Mouse (Mus musculus) midbrain, embryonic 10.5 days (tissue): ENCODE measurements around the gene Usp29. TPM values are rescaled to one million over a fixed set of nuclear protein-coding genes. Genes with fewer than 3 reads are reported as not detected.
"Not testable (repeated sequence)": the region's sequence is repeated elsewhere in the genome, so short reads cannot be mapped to it uniquely, and the experiment has no call there.

ENCODE experiments used
- DNase-seq: peaks from one replicate; pipeline ENCODE4 v3.0.0-alpha.2; 2017; ENCODE audit warnings: low spot score
- H3K27ac ChIP-seq: fragments of 300-500 bp; sonication (generic); replicated peaks from 2 replicates; pipeline ENCODE4 v1.5.1; 2016; ENCODE audit warnings: mild to moderate bottlenecking
- H3K27me3 ChIP-seq: fragments of 300-500 bp; sonication (generic); 2 replicates; pipeline ENCODE4 v1.6.1; 2016; ENCODE audit warnings: low read depth, mild to moderate bottlenecking; ENCODE audit not compliant: poor library complexity, severe bottlenecking
- H3K36me3 ChIP-seq: fragments of 300-500 bp; sonication (generic); 2 replicates; pipeline ENCODE4 v1.6.1; 2016; ENCODE audit warnings: mild to moderate bottlenecking, moderate library complexity
- H3K4me1 ChIP-seq: fragments of 300-500 bp; sonication (generic); 2 replicates; pipeline ENCODE4 v1.6.1; 2016
- H3K4me3 ChIP-seq: fragments of 300-500 bp; sonication (generic); 2 replicates; pipeline ENCODE4 v1.5.1; 2016; ENCODE audit warnings: mild to moderate bottlenecking, moderate library complexity
- H3K9me3 ChIP-seq: fragments of 300-500 bp; sonication (generic); replicated peaks from 2 replicates; pipeline ENCODE4 v1.6.1; 2016; ENCODE audit warnings: mild to moderate bottlenecking
- WGBS: fragments of 180-500 bp; shearing (Covaris S2); methylation state at CpG from one replicate; pipeline ENCODE4 v1.1.7; 2016; 5-methylcytosine and 5-hydroxymethylcytosine counted together
- polyA plus RNA-seq: library from polyadenylated mRNA; unstranded; fragments of >200 nt; fragmentation: Nextera tagmentation; extraction: Ambion mirVana; gene quantifications from 2 replicates; pipeline ENCODE4 v1.2.1, GENCODE M21; 2016

Gene Usp29
- polyA plus RNA-seq, 1 experiment from 2014 or later: 7.7 TPM

- not testable (repeated sequence) for H3K36me3 ChIP-seq, H3K4me1 ChIP-seq, H3K9me3 ChIP-seq, H3K27me3 ChIP-seq, DNase-seq, H3K4me3 ChIP-seq, H3K27ac ChIP-seq
- WGBS: 34% methylated on average over 4 of the region's 4 CpGs
Observed at GRCm38 (mm10) chr7:6897021-6897420, 166.6 kb downstream of the Usp29 start.

GRCm38 (mm10) chr7:6900672-6901071 lies 170.3 kb downstream of the Usp29 start:
- H3K4me1 ChIP-seq: no peaks in the 10 kb centered on the region
- 91% methylated on average over 7 of the region's 7 CpGs for WGBS
- no peaks in the 10 kb centered on the region for H3K9me3 ChIP-seq
- no peaks in the 10 kb centered on the region for H3K27me3 ChIP-seq
- H3K4me3 ChIP-seq: no peak overlapping the region
- H3K36me3 ChIP-seq: no peaks in the 10 kb centered on the region
- H3K27ac ChIP-seq: no peak overlapping the region
- no peak for DNase-seq

DNA sequence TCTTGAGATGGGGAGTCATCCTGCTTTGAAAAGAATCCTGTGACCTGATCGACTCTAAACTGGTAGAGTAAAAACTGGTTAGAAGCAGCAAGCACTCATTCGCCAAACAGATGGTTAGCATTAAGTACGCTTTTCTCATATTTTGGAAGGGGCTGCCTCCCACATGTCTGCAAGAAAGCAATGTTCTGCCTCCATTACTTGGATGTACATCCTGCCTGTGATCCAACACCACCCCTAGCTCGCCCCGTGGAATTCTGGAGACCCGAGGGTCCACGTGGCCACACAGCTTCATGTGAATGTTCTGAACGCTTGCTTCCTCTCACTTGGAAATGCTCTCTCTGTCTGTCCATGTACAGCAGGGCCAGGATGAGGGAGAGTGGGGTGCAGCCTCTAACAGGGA lies 173.1 kb downstream of the Usp29 start:
- H3K27ac ChIP-seq: no peak overlapping the region
- H3K36me3 ChIP-seq: no peaks in the 10 kb centered on the region
- H3K27me3 ChIP-seq: no peaks in the 10 kb centered on the region
- 86% methylated on average over 8 of the region's 8 CpGs for WGBS
- no peaks in the 10 kb centered on the region for H3K4me1 ChIP-seq
- H3K9me3 ChIP-seq: no peaks in the 10 kb centered on the region
- no peak for DNase-seq
- no peak overlapping the region for H3K4me3 ChIP-seq

- H3K9me3 ChIP-seq: no peaks in the 10 kb centered on the region
- no peaks in the 10 kb centered on the region for H3K36me3 ChIP-seq
- H3K27me3 ChIP-seq: no peaks in the 10 kb centered on the region
- no peak overlapping the region for H3K4me3 ChIP-seq
- DNase-seq: no peak
- peaks cover 28% of the 10 kb centered on the region for H3K4me1 ChIP-seq
- WGBS: 74% methylated on average over 7 of the region's 7 CpGs
- H3K27ac ChIP-seq: no peak overlapping the region
Observed at GRCm38 (mm10) chr7:6910527-6910926, 180.1 kb downstream of the Usp29 start.

GRCm38 (mm10) chr7:6911731-6912130 lies 181.4 kb downstream of the Usp29 start:
- Histone ChIP-seq H3K4me3 (no peak overlapping the region), H3K9me3 (no peaks in the 10 kb centered on the region), H3K4me1 (peaks cover 28% of the 10 kb centered on the region), H3K27me3 (no peaks in the 10 kb centered on the region), H3K36me3 (no peaks in the 10 kb centered on the region), H3K27ac (no peak overlapping the region)
- WGBS: 77% methylated on average over 5 of the region's 5 CpGs
- DNase-seq: no peak

DNA sequence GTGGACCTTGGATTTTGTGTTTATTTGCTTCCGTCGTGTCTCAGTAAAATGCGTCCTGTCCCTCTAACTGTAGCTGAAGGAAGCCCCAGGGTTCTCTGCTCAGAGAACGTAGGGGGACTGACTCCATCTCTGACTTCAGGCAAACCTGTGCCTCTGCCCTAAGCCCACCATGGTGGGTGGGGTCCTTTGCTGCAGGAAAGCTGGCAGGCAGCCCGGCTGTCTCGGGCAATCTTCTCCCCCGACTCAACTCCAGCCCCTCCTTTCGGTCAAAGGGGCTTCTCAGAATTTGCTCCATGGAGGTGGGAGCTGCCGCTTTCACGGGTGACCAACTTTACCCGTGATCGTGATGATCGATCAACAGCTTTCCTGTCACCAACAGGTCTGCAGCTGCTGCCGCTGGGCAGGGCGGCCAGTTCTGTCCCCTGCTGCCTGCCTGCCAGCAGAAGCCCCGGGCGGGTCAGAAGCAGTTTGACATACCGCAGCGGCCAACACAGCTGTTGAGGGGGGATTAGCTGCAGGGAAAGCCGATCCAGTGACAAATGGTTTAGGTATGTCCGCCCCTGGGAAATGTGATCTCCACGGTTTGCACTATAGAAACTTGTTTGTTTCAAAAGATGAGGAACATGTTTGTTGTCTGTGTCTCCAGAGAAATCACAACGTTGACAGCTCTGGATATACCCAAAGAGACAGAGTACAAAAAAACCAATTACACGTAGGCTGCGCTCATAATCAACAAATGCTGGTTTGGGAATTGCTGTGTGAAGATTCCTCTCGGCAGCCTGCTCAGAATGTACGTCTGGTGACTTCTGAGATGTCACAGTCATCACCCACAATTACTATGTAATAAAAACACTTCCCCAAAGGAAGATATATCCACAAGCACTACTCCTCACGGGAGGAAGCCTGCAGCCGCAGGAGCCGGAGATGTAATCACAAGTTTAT lies 183.3 kb downstream of the Usp29 start:
- H3K36me3 ChIP-seq: no peaks in the 10 kb centered on the region
- peak; percentile 82 for DNase-seq
- H3K4me3 ChIP-seq: peak overlapping the region; percentile 54
- peaks cover 44% of the 10 kb centered on the region for H3K4me1 ChIP-seq
- H3K27ac ChIP-seq: peak overlapping the region; percentile 82
- no peaks in the 10 kb centered on the region for H3K27me3 ChIP-seq
- H3K9me3 ChIP-seq: no peaks in the 10 kb centered on the region
- 21% methylated on average over 30 of the region's 30 CpGs for WGBS

DNA sequence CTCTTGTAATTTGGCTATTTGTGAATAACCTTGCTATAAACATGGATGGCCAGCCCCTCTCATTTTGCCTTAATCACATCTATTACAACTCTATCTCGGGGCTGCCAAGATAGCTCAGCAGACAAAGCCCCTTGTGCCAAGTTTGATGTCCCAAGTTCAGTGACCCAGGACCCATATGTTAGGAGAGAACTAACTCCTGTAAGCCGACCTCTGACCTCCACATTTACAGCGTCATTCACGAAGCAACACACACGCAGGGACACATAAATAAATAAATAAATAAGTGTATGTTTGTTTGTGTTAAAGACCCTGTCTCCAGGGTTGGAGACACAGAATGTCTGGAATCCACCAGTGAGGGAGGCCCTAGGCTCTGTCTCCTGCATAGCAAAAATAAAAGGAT lies 186.7 kb downstream of the Usp29 start:
- Histone ChIP-seq H3K4me3 (no peak overlapping the region), H3K9me3 (no peaks in the 10 kb centered on the region), H3K27me3 (no peaks in the 10 kb centered on the region), H3K27ac (no peak overlapping the region), H3K36me3 (no peaks in the 10 kb centered on the region), H3K4me1 (peaks cover 53% of the 10 kb centered on the region)
- DNase-seq: no peak
- whole genome bisulfite sequencing: 70% methylated on average over 5 of the region's 5 CpGs

DNA sequence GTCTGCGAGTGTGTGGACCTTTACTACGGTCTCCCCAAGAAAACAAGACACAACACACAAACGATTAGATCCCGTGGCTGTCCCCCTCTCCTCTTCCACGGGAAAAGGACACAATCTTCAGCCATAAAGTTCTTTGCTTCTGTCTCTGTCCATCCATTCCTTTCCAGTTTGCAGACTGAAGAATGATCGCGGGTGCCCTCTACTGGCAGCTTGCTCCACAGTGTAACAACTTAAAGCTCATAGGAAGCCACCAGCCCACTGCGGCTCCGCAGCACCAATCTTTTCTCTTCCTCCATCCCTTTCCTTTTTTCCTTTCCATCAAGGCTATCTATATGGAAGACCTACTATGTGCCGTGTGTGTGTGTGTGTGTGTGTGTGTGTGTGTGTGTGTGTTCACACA lies 187.9 kb downstream of the Usp29 start:
- WGBS: 19% methylated on average over 10 of the region's 10 CpGs
- Histone ChIP-seq H3K4me3 (no peak overlapping the region), H3K9me3 (no peaks in the 10 kb centered on the region), H3K27ac (peak overlapping the region; percentile 74), H3K27me3 (no peaks in the 10 kb centered on the region), H3K36me3 (no peaks in the 10 kb centered on the region), H3K4me1 (peaks cover 45% of the 10 kb centered on the region)
- peak; percentile 86 for DNase-seq

DNA sequence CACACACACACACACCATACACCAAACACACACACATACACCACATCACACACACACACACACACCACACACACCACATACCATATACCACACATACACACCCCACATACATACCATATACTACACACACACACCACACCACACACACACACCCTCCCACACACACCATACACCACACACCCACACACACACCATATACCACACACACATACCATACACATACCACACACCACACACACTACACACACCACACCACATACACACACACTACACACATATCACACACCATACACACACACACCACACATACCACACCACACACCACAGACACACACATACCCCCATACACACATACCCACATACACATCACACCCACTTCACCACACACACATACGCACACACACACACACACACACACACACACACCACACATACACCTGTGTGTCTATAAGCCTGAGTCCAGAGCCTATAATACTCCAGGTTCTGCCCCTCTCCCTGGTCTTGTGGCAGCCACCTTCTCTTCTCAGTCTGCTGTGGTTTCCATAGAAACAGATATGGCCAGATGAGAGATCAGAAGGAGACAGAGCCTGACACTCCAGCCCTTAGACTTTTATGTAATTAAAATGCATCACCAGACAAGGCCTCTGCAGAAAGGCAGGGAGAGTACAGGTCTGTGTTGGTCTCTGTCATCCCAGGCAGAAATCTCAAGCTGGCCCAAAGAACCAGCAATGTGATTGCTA lies 188.9 kb downstream of the Usp29 start:
- Histone ChIP-seq H3K9me3 (no peaks in the 10 kb centered on the region), H3K27me3 (no peaks in the 10 kb centered on the region), H3K36me3 (no peaks in the 10 kb centered on the region), H3K27ac (no peak overlapping the region), H3K4me1 (peaks cover 35% of the 10 kb centered on the region), H3K4me3 (no peak overlapping the region)
- WGBS: 82% methylated on average over 1 of the region's 1 CpGs
- DNase-seq: no peak

GRCm38 (mm10) chr7:6923515-6923914 lies 193.1 kb downstream of the Usp29 start:
- Histone ChIP-seq H3K4me1 (peaks cover 25% of the 10 kb centered on the region), H3K27ac (no peak overlapping the region), H3K27me3 (no peaks in the 10 kb centered on the region), H3K9me3 (no peaks in the 10 kb centered on the region), H3K36me3 (no peaks in the 10 kb centered on the region), H3K4me3 (no peak overlapping the region)
- no peak for DNase-seq
- 93% methylated on average over 3 of the region's 3 CpGs for WGBS

GRCm38 (mm10) chr7:6925926-6926730 lies 195.8 kb downstream of the Usp29 start:
- H3K36me3 ChIP-seq: no peaks in the 10 kb centered on the region
- DNase-seq: peak; percentile 25
- no peaks in the 10 kb centered on the region for H3K27me3 ChIP-seq
- H3K4me3 ChIP-seq: no peak overlapping the region
- peak overlapping the region; percentile 33; the same call in 1 of the 2 replicates for H3K27ac ChIP-seq
- WGBS: 53% methylated on average over 7 of the region's 7 CpGs
- H3K9me3 ChIP-seq: no peaks in the 10 kb centered on the region
- H3K4me1 ChIP-seq: peaks cover 14% of the 10 kb centered on the region

DNA sequence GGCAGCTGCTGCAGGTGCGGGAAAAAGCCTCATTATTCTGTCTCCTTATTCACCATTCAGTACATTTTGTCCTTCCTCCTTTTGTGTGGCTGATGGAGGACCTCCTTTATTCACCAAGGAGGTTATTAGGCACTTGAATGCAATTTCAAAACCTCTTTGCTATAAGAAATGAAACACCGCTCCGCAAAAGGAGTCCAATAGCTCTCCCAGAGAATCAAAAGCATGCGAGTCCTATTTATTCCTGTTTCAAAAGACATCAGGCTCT lies 196.3 kb downstream of the Usp29 start:
- Histone ChIP-seq H3K9me3 (no peaks in the 10 kb centered on the region), H3K36me3 (no peaks in the 10 kb centered on the region), H3K27ac (peak overlapping the region; percentile 33; the same call in 1 of the 2 replicates), H3K4me1 (peaks cover 14% of the 10 kb centered on the region), H3K4me3 (no peak overlapping the region), H3K27me3 (no peaks in the 10 kb centered on the region)
- no peak for DNase-seq
- 52% methylated on average over 4 of the region's 4 CpGs for WGBS
